Mouse (Mus musculus) CH12.LX (cell line): Measurements from ENCODE around the gene Arvcf. TPM values are rescaled to one million over a fixed set of nuclear protein-coding genes. Genes with fewer than 3 reads are reported as not detected.

Experiments
- DNase-seq: peaks from one replicate; pipeline ENCODE4 v3.0.0-alpha.2; 2013; ENCODE audit errors: extremely low read depth
- H3K27ac ChIP-seq: 2 replicates; pipeline ENCODE4 v1.5.1; 2012; ENCODE audit warnings: low read depth, mild to moderate bottlenecking, control low read depth, moderate library complexity; ENCODE audit not compliant: insufficient read depth
- H3K27me3 ChIP-seq: replicated peaks from 2 replicates; pipeline ENCODE3; 2012; ENCODE audit warnings: inconsistent platforms
- H3K36me3 ChIP-seq, 2 experiments: replicated peaks in 1 of 2; 2 replicates each; pipeline versions ENCODE3 to v1.6.1; 2012; ENCODE audit warnings: inconsistent platforms in 1 of 2, low read length in 1 of 2, mild to moderate bottlenecking in 1 of 2, mixed read lengths in 1 of 2, moderate library complexity in 1 of 2; ENCODE audit not compliant: control insufficient read depth in 1 of 2, insufficient read depth in 1 of 2
- H3K4me1 ChIP-seq, 2 experiments: 2 replicates each; pipeline ENCODE4 v1.6.1; 2012; ENCODE audit warnings: inconsistent platforms in 1 of 2, moderate library complexity in 1 of 2; ENCODE audit not compliant: insufficient read depth in 2 of 2, control insufficient read depth in 1 of 2
- H3K4me2 ChIP-seq: 2 replicates; pipeline ENCODE4 v1.6.1; 2012; ENCODE audit warnings: low read depth, mild to moderate bottlenecking, control low read depth; ENCODE audit not compliant: poor library complexity, insufficient read depth, severe bottlenecking
- H3K4me3 ChIP-seq, 3 experiments: fragments of 150-350 bp in 1 of 3; sonication (generic) in 1 of 3; replicated peaks in 1 of 3; 2 replicates each; pipeline versions ENCODE3 to v1.5.1; 2011 to 2012; ENCODE audit warnings: low read depth in 2 of 3, low read length in 2 of 3, mild to moderate bottlenecking in 2 of 3, moderate library complexity in 2 of 3, control low read depth in 1 of 3, improper control_type of control experiment in 1 of 3, inconsistent platforms in 1 of 3, mixed read lengths in 1 of 3; ENCODE audit not compliant: poor library complexity in 1 of 3
- H3K79me2 ChIP-seq: replicated peaks from 2 replicates; pipeline ENCODE4 v1.6.1; 2012; ENCODE audit warnings: mild to moderate bottlenecking, moderate library complexity; ENCODE audit not compliant: control insufficient read depth, poor library complexity, insufficient read depth, severe bottlenecking; ENCODE audit errors: extremely low read depth
- H3K9ac ChIP-seq: 2 replicates; pipeline ENCODE4 v1.6.1; 2012; ENCODE audit warnings: low read depth, mild to moderate bottlenecking, control low read depth, moderate library complexity; ENCODE audit not compliant: insufficient read depth
- H3K9me3 ChIP-seq: replicated peaks from 2 replicates; pipeline ENCODE3; 2012; ENCODE audit warnings: low read length, inconsistent platforms, mixed read lengths
- CHD2 ChIP-seq: IDR thresholded peaks from 2 replicates; pipeline ENCODE4 v1.6.1; 2011; ENCODE audit warnings: low read length, improper control_type of control experiment
- CTCF ChIP-seq, 2 experiments: IDR thresholded peaks in 1 of 2; conservative IDR thresholded peaks in 1 of 2; 2 replicates each; pipeline ENCODE4 v1.5.1; 2011 to 2012; ENCODE audit warnings: low read depth in 2 of 2, low read length in 2 of 2, improper control_type of control experiment in 1 of 2, inconsistent platforms in 1 of 2, mild to moderate bottlenecking in 1 of 2, moderate library complexity in 1 of 2
- ETS1 ChIP-seq: conservative IDR thresholded peaks from 2 replicates; pipeline ENCODE4 v1.6.1; 2012; ENCODE audit warnings: low read depth, mild to moderate bottlenecking, inconsistent platforms, low read length, improper control_type of control experiment, moderate library complexity
- GABPA ChIP-seq: IDR thresholded peaks from 2 replicates; pipeline ENCODE4 v1.6.1; 2012; ENCODE audit warnings: low read depth, low read length, improper control_type of control experiment, inconsistent platforms; ENCODE audit not compliant: insufficient replicate concordance
- HCFC1 ChIP-seq: IDR thresholded peaks from 2 replicates; pipeline ENCODE4 v1.6.1; 2012; ENCODE audit warnings: low read depth, mild to moderate bottlenecking, inconsistent platforms, low read length, improper control_type of control experiment
- IRF4 ChIP-seq: IDR thresholded peaks from 2 replicates; pipeline ENCODE4 v1.6.1; 2014; ENCODE audit warnings: low read depth, mild to moderate bottlenecking, inconsistent platforms, low read length, improper control_type of control experiment
- KAT2A ChIP-seq: IDR thresholded peaks from 2 replicates; pipeline ENCODE4 v1.6.1; 2012; ENCODE audit warnings: low read length, improper control_type of control experiment, inconsistent platforms; ENCODE audit not compliant: insufficient replicate concordance
- MAX ChIP-seq: IDR thresholded peaks from 2 replicates; pipeline ENCODE4 v1.6.1; 2011; ENCODE audit warnings: low read length, improper control_type of control experiment
- MAZ ChIP-seq: IDR thresholded peaks from 2 replicates; pipeline ENCODE4 v1.6.1; 2012; ENCODE audit warnings: low read depth, mild to moderate bottlenecking, inconsistent platforms, low read length, improper control_type of control experiment, moderate library complexity
- MYC ChIP-seq: IDR thresholded peaks from 2 replicates; pipeline ENCODE4 v1.6.1; 2011; ENCODE audit warnings: low read depth, mild to moderate bottlenecking, improper control_type of control experiment, low read length
- NELFE ChIP-seq: IDR thresholded peaks from 2 replicates; pipeline ENCODE4 v1.6.1; 2011; ENCODE audit warnings: low read depth, low read length, improper control_type of control experiment
- POLR2AphosphoS2 ChIP-seq: IDR thresholded peaks from 2 replicates; pipeline ENCODE4 v1.6.1; 2011; ENCODE audit warnings: low read depth, low read length, improper control_type of control experiment
- TBP ChIP-seq: conservative IDR thresholded peaks from 2 replicates; pipeline ENCODE4 v1.6.1; 2011; ENCODE audit warnings: low read depth, low read length, improper control_type of control experiment
- USF2 ChIP-seq: conservative IDR thresholded peaks from 2 replicates; pipeline ENCODE4 v1.6.1; 2011; ENCODE audit warnings: low read depth, low read length, improper control_type of control experiment
- ZKSCAN1 ChIP-seq: IDR thresholded peaks from 2 replicates; pipeline ENCODE4 v1.6.1; 2012; ENCODE audit warnings: low read depth, inconsistent platforms, low read length, improper control_type of control experiment, borderline replicate concordance
- ZNF384 ChIP-seq: IDR thresholded peaks from 2 replicates; pipeline ENCODE4 v1.6.1; 2012; ENCODE audit warnings: low read depth, low read length, improper control_type of control experiment, inconsistent platforms
- dilution Hi-C: fragments of 300-500 bp; cut with MboI; formaldehyde crosslinking; loops from 2 replicates; pipeline ENCODE4 v1.14.3; 2020; ENCODE audit warnings: low sequenced_read_pairs; ENCODE audit not compliant: extremely low pct_unique_long_range_greater_than_20kb, extremely low pct_ligation_motif_present
- in situ Hi-C: fragments of 300-500 bp; cut with MboI; formaldehyde crosslinking; loops from 3 replicates; pipeline ENCODE4 v1.14.3; 2019; ENCODE audit warnings: low sequenced_read_pairs, low pct_ligation_motif_present, low pct_unique_long_range_greater_than_20kb, mixed read lengths
- polyA plus RNA-seq: library from polyadenylated mRNA; unstranded; fragments of >175 nt; gene quantifications from 2 replicates; pipeline ENCODE4 v1.2.1, GENCODE M21; 2012; ENCODE audit warnings: low read depth; ENCODE audit not compliant: insufficient read length
- total RNA-seq, 2 experiments: library from RNA; depleted of rRNA; stranded (reverse); fragments of 300-350 nt in 1 of 2; fragments of >200 nt in 1 of 2; gene quantifications; 2 replicates each; pipeline ENCODE4 v1.2.3; 2012 to 2014

Gene Arvcf
- total and polyA plus RNA-seq, 3 experiments: 1.1 to 7.5 (median 3.9) TPM

DNA sequence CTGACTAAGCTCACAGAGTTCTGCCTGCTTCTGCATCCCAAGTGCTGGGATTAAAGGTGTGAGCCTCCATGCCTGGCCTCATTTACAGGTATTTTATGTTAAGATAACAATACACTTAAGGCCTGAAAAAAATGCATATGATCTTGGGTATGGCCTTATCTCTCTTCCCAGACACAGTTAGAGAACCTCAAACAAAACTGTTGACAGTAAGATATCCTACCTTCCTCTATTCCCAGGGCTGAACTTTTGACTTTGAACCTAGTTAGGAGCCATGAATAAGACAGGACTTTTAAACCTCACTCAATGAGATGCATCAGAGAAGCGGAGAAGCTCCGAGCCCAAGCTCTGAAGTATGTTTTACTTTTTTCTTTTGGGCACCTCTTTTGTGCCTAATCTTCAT, 5.9 kb upstream of the Arvcf start:
- Histone ChIP-seq H3K4me1 (peaks cover 9 to 24% of the 10 kb centered on the region in 2 experiments), H3K4me3 (no peak overlapping the region), H3K27me3 (peaks cover 16% of the 10 kb centered on the region), H3K9ac (no peak overlapping the region), H3K36me3 (peaks cover 4 to 12% of the 10 kb centered on the region in 2 experiments), H3K4me2 (no peak overlapping the region), H3K79me2 (no peaks in the 10 kb centered on the region), H3K9me3 (no peaks in the 10 kb centered on the region), H3K27ac (no peak overlapping the region)
- TF ChIP-seq TBP (no peak), HCFC1 (no peak), CHD2 (no peak), MYC (no peak), IRF4 (no peak), CTCF (conservative IDR thresholded peaks at IDR 0.05 in 1 of 2, IDR thresholded peaks at IDR 0.05 in 1 of 2; ENCODE audit: low read depth in 2 of 2, low read length in 2 of 2) (no peak), KAT2A (no peak), ETS1 (no peak), USF2 (no peak), NELFE (no peak), GABPA (no peak), ZKSCAN1 (no peak), POLR2AphosphoS2 (no peak), MAZ (no peak), ZNF384 (no peak)
- no peak for DNase-seq
- in situ Hi-C loops (no loop called here), dilution Hi-C loops (no loop called here)

- Histone ChIP-seq H3K9me3 (no peaks in the 10 kb centered on the region), H3K36me3 (peaks cover 4 to 6% of the 10 kb centered on the region in 2 experiments), H3K4me2 (peak overlapping the region; percentile 67), H3K79me2 (no peaks in the 10 kb centered on the region), H3K27me3 (peaks cover 21% of the 10 kb centered on the region), H3K27ac (no peak overlapping the region), H3K4me3 (peak overlapping the region; percentile 64 to 83 (median 70)), H3K9ac (peak overlapping the region; percentile 63), H3K4me1 (peaks cover 9 to 30% of the 10 kb centered on the region in 2 experiments)
- no peak for DNase-seq
- no peak for TF ChIP-seq ZKSCAN1
- 0 out of 2 replicates have a peak, but pooled peaks have one; percentile 8 for TF ChIP-seq MAX
- in situ Hi-C loops (no loop called here), dilution Hi-C loops (no loop called here)
Observed at GRCm38 (mm10) chr16:18342650-18343570, 5.1 kb upstream of the Arvcf start.
